Mouse (Mus musculus) kidney, embryonic 15.5 days (tissue): ENCODE measurements around the gene Atp6v0d1. TPM values are rescaled to one million over a fixed set of nuclear protein-coding genes. Genes with fewer than 3 reads are reported as not detected.

Source experiments
- ATAC-seq: fragments of 200-750 bp; cut with Nextera tagmentation; replicated peaks from 2 replicates; pipeline ENCODE4 v1.8.0; 2017; ENCODE audit warnings: moderate TSS enrichment; ENCODE audit not compliant: low FRiP score
- H3K27ac ChIP-seq: fragments of 300-500 bp; sonication (generic); 2 replicates; pipeline ENCODE4 v1.5.1; 2015; ENCODE audit warnings: mild to moderate bottlenecking, inconsistent platforms
- H3K27me3 ChIP-seq: fragments of 300-500 bp; sonication (generic); 2 replicates; pipeline ENCODE4 v1.6.1; 2015; ENCODE audit warnings: inconsistent platforms
- H3K36me3 ChIP-seq: fragments of 300-500 bp; sonication (generic); 2 replicates; pipeline ENCODE4 v1.6.1; 2015; ENCODE audit warnings: inconsistent platforms
- H3K4me1 ChIP-seq: fragments of 300-500 bp; sonication (generic); 2 replicates; pipeline ENCODE4 v1.6.1; 2015; ENCODE audit warnings: inconsistent platforms
- H3K4me2 ChIP-seq: fragments of 300-500 bp; sonication (generic); 2 replicates; pipeline ENCODE4 v1.6.1; 2015; ENCODE audit warnings: moderate library complexity, mild to moderate bottlenecking, inconsistent platforms
- H3K4me3 ChIP-seq: fragments of 300-500 bp; sonication (generic); replicated peaks from 2 replicates; pipeline ENCODE4 v1.5.1; 2015; ENCODE audit warnings: mild to moderate bottlenecking, inconsistent platforms
- H3K9ac ChIP-seq: fragments of 300-500 bp; sonication (generic); 2 replicates; pipeline ENCODE4 v1.6.1; 2015; ENCODE audit warnings: mild to moderate bottlenecking, inconsistent platforms
- H3K9me3 ChIP-seq: fragments of 300-500 bp; sonication (generic); replicated peaks from 2 replicates; pipeline ENCODE4 v1.6.1; 2016; ENCODE audit warnings: inconsistent platforms
- WGBS: fragments of 180-500 bp; shearing (Covaris S2); methylation state at CpG from one replicate; pipeline ENCODE4 v1.1.7; 2015; ENCODE audit warnings: mixed read lengths; 5-methylcytosine and 5-hydroxymethylcytosine counted together
- microRNA counts: library from miRNA; unstranded; fragments of <30 nt; microRNA quantifications from one replicate; lab custom pipeline; 2016
- microRNA-seq: library from miRNA; unstranded; fragments of <30 nt; microRNA quantifications from one replicate; pipeline ENCODE4, GENCODE M21; 2016
- polyA plus RNA-seq: library from polyadenylated mRNA; unstranded; fragments of >200 nt; fragmentation: Nextera tagmentation; extraction: Ambion mirVana; gene quantifications from 2 replicates; pipeline ENCODE4 v1.2.1, GENCODE M21; 2015

The Atp6v0d1 gene
- polyA plus RNA-seq, 1 experiment from 2014 or later: 88.3 TPM

DNA sequence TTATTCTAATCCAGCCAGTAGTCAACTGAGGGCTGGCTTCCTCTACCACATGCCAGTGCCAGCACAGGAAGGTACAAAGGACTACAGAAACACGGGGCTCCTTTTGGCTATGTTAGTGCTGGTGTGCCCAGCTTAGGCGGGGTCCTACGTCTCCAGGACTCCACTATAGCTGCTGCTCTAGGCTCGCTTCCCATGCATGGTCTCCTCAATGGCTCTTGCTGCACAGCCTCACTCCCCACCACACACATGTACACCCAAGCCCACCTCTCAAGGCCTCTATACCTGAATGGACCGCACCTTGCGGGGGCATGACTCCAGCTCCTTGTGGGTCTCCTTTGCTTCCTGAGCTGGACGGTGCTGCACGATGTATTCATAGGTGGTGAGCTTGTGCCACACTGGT is 90.1 kb downstream of the Atp6v0d1 start:
- Histone ChIP-seq H3K27me3 (peaks cover 12% of the 10 kb centered on the region; the same call in 1 of the 2 replicates), H3K9me3 (no peaks in the 10 kb centered on the region), H3K4me3 (no peak overlapping the region), H3K4me1 (peaks cover 45% of the 10 kb centered on the region), H3K36me3 (peaks cover 44% of the 10 kb centered on the region), H3K27ac (no peak overlapping the region), H3K4me2 (no peak overlapping the region), H3K9ac (no peak overlapping the region)
- WGBS: 91% methylated on average over 8 of the region's 8 CpGs
- ATAC-seq: no peak

DNA sequence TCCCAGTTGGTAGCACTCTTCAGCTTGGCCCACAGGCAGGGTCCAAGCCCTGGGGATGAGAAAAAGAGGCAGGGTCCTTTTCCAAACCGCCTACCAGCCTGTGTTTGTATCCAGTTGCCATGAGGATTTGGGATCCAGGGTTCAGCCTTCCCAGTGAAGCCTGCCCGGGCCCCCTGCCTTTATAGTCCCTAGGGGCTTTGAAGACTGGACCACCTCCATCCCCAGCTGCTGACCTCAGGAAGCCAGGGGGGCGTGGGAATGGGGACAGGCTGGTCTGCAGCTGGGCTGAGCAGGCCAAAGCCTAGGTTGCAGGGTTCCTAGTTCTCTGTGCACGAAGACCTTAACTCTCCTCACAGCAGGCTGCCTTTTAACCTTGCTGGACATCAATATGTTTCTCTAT is 90.6 kb downstream of the Atp6v0d1 start:
- peaks cover 12% of the 10 kb centered on the region; the same call in 1 of the 2 replicates for H3K27me3 ChIP-seq
- H3K9me3 ChIP-seq: no peaks in the 10 kb centered on the region
- peak overlapping the region; percentile 29 for H3K27ac ChIP-seq
- peaks cover 49% of the 10 kb centered on the region for H3K4me1 ChIP-seq
- no peak overlapping the region for H3K4me3 ChIP-seq
- WGBS: 43% methylated on average over 4 of the region's 4 CpGs
- no peak for ATAC-seq
- H3K9ac ChIP-seq: no peak overlapping the region
- H3K4me2 ChIP-seq: no peak overlapping the region
- peaks cover 44% of the 10 kb centered on the region for H3K36me3 ChIP-seq

DNA sequence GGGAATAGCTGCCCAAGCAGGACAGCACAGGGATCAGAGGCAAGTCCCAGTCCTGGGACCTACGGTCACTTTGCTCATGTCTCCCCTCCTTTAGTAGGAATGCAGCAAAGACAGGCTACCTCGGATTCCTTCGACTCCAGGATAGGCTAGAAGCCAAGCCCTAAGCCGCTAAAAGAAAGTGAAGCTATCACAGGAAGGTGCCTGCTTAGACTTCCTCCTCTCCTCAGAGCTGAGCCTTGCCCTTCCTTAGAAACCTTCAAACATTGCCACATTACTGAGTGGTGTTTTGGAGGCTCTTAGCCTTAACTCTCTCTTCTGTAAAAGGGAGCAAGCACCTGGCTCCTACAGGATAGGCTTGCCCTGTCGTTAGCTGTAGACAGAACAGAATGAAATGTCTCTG is 91.2 kb downstream of the Atp6v0d1 start:
- peaks cover 43% of the 10 kb centered on the region for H3K36me3 ChIP-seq
- H3K27ac ChIP-seq: peak overlapping the region; percentile 29
- H3K9me3 ChIP-seq: no peaks in the 10 kb centered on the region
- H3K4me1 ChIP-seq: peaks cover 54% of the 10 kb centered on the region
- 40% methylated on average over 5 of the region's 5 CpGs for WGBS
- H3K9ac ChIP-seq: no peak overlapping the region
- no peak overlapping the region for H3K4me2 ChIP-seq
- no peak for ATAC-seq
- peaks cover 12% of the 10 kb centered on the region; the same call in 1 of the 2 replicates for H3K27me3 ChIP-seq
- H3K4me3 ChIP-seq: no peak overlapping the region

MicroRNAs encoded within 50 kb of the gene (microRNA counts, 519-probe panel; counts per million panel counts)
- microRNA mmu-miR-1966 (lab: Ali Mortazavi, UCI): 2,619 counts per million, percentile 56 among the panel's probes with 10 or more counts

Small RNA genes within 50 kb of the gene (microRNA-seq; reads per million reads assigned to microRNA genes)
- gene Mir1966: not detected

Other genes starting within 250 kb of the Atp6v0d1 start
- gene Lrrc29, start 239.8 kb downstream of the Atp6v0d1 start, polyA plus RNA-seq: 2.2 and 2.6 TPM in 2 replicates
- 119 and 125 TPM in 2 replicates for gene Tmem208, start 239.7 kb downstream of the Atp6v0d1 start, polyA plus RNA-seq
- gene Fhod1, start 218.1 kb downstream of the Atp6v0d1 start, polyA plus RNA-seq: 3.5 TPM in 2 replicates
- 2.5 and 2.9 TPM in 2 replicates for gene Slc9a5, start 217.2 kb downstream of the Atp6v0d1 start, polyA plus RNA-seq
- 0.39 and 0.50 TPM in 2 replicates for gene Plekhg4, start 192.8 kb downstream of the Atp6v0d1 start, polyA plus RNA-seq
- not detected in 2 replicates for gene Kctd19, start 152.5 kb downstream of the Atp6v0d1 start, polyA plus RNA-seq
- gene Lrrc36, start 152.5 kb downstream of the Atp6v0d1 start, polyA plus RNA-seq: 0.18 and 0.22 TPM in 2 replicates
- 30.7 and 38.3 TPM in 2 replicates for gene Tppp3, start 94.5 kb downstream of the Atp6v0d1 start, polyA plus RNA-seq
- 39.2 and 43.7 TPM in 2 replicates for gene Zdhhc1, start 69.1 kb downstream of the Atp6v0d1 start, polyA plus RNA-seq
- 30.0 and 35.6 TPM in 2 replicates for gene Hsd11b2, start 47.3 kb downstream of the Atp6v0d1 start, polyA plus RNA-seq
- gene Ripor1, start 39.2 kb upstream of the Atp6v0d1 start, polyA plus RNA-seq: 33.3 and 39.5 TPM in 2 replicates
- gene Ctcf, start 70.5 kb upstream of the Atp6v0d1 start, polyA plus RNA-seq: 134 TPM in 2 replicates
- 0.83 and 1.1 TPM in 2 replicates for gene Agrp, start 71.3 kb upstream of the Atp6v0d1 start, polyA plus RNA-seq
- 0.63 and 0.78 TPM in 2 replicates for gene Carmil2, start 120.2 kb upstream of the Atp6v0d1 start, polyA plus RNA-seq
- gene Acd, start 135.1 kb upstream of the Atp6v0d1 start, polyA plus RNA-seq: 55.3 and 67.2 TPM in 2 replicates
- 16.9 and 18.0 TPM in 2 replicates for gene Pard6a, start 135.1 kb upstream of the Atp6v0d1 start, polyA plus RNA-seq
- gene 4933405L10Rik, start 141.6 kb upstream of the Atp6v0d1 start, polyA plus RNA-seq: 0.26 TPM in 1 of 2 replicates, not detected in the other
- gene Enkd1, start 142.2 kb upstream of the Atp6v0d1 start, polyA plus RNA-seq: 28.8 and 31.0 TPM in 2 replicates
- 21.2 and 23.7 TPM in 2 replicates for gene Gfod2, start 192.6 kb upstream of the Atp6v0d1 start, polyA plus RNA-seq